Mouse (Mus musculus) adrenal gland (tissue): ENCODE results near the gene Txnrd1.

Experiments used
- intact Hi-C: fragments of 180-260 bp; cut with DNase I; formaldehyde crosslinking; loops from one replicate; pipeline ENCODE4 v1.15.1; 2025

Txnrd1 gene

DNA sequence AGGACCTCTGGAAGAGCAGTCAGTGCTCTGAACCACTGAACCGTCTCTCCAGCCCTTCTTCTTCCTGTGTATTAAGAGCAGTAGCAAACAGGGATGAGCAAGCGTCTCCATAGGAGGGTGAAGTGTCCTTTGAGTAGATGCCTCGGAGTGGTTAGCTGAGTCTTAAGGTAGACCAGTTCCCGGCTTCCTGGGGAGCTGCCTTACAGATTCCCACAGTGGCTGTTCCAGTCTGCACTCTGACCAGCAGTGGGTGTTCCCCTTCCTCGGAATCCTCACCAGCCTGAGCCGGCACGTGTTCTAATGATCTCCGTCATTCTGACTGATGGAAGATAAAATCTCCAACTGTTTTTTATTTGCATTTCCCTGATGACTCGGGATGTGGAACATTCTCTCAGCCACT, 17.3 kb upstream of the Txnrd1 start:
- intact Hi-C loops = loop anchor here (5.0 kb wide), 1 partner anchor 36 kb away; no protein-coding TSS in a partner anchor

DNA sequence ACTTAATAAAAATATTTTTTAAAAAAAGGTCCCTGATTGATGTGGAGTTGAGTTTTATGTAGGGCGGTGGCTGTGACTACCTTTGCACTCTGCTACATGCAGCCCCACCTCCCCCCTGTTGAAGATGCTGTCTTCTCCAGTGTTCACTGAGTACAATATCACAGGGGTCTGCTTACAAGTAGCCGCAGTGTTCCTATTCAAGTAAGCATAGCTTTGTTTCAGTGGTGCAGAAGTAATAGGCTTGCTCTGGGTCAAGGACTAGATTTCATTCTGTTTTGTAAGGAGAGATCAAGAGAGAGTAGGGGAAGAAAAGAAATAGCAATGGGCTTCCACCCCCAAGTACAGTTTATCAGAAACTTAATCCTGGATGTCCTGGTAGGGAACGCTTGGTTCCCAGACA, 16.2 kb upstream of the Txnrd1 start:
- intact Hi-C loops = loop anchor here (5.0 kb wide), 1 partner anchor 35 kb away; no protein-coding TSS in a partner anchor

DNA sequence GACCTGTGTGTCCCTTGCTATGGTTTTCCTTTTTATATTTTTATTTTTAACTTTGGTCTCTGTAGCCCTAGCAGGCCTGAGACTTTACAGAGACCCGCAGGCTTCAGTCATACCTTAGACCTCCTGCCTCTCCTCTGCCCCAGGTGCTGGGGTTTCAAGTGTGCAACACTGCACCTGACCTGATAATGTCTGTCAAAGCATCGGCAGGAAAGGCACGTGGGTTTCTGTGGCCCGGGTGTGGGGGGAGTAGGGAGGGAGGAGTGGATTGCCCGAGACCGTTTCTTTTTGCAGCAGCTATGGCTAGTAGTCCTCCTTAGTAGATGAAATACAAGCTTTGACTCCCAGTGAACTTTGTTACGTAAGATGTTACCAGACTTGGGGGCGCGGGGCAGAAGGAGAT, 15.8 kb upstream of the Txnrd1 start:
- intact Hi-C loops = loop anchor here (5.0 kb wide), 1 partner anchor 34 kb away; no protein-coding TSS in a partner anchor

DNA sequence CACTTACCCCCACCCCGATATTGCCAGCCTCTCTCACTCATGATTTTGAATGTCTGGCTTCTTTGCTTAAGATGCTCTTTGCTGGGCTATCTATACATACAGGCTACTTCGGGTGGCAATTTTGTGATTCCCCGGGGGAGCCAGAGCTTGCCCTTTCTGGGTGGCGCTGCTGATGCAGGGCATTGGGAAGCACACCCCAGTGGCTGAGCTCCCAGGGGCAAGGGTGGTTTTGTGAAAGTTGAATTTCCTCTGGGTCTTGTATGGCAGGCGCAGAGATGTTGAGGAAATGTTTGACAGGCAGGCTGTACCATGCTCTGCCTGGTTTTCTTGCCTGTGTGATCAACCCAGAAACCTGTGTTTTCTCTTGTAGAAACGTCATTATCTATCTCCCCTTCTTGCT, 15.1 kb upstream of the Txnrd1 start:
- intact Hi-C loops = loop anchor here (5.0 kb wide), 1 partner anchor 34 kb away; no protein-coding TSS in a partner anchor

DNA sequence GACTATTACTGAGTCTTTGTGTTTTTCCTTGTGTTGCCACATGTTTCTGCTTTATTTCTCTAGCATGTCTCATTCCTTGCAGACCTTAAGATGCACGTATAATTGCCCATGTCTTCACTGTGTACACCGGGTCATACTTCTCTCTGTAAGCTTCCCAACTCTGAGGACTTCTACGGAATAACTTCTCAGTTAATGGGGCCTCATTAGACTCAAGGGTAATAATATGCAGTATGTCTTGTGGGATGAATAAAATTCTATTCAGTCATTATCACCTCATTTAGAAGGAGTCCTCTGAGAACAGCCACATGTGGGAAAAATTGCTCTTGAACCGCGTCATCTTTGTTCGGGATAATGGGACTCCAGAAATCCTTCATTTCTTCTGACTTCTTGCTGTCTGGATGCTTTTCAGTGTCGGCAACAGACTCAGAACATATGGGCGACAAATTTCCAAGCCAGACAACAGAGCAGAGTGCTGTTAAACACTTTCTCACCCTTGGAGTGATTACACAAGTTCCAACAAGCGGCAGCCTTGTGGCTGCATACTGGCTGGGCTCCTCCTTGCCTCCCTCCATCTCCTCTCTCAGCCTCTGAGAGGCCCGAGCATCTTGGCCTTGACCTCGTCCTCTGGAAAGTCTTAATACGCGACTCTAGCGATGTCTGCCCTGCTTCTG, 10.5 kb upstream of the Txnrd1 start:
- intact Hi-C loops = no loop called here

DNA sequence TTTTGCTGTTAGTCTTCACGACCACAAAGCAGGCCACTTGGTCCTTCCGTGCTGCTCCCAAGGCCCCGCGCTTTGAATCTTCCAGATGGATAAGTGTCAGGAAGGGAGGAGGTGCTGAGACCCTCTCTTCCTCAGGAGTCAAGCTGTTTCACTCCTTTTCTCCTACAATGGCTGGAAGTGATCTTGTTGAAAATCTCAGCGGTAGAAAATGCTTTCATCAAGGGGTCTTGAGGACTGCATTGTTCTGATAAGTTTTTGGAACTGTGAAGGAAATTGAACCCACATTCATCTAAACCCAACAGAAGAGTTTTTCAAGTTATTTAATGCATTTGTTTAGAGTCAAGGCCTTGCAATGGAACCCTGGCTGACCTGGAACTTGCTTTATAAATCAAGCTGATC, 10.0 kb upstream of the Txnrd1 start:
- intact Hi-C loops = no loop called here

DNA sequence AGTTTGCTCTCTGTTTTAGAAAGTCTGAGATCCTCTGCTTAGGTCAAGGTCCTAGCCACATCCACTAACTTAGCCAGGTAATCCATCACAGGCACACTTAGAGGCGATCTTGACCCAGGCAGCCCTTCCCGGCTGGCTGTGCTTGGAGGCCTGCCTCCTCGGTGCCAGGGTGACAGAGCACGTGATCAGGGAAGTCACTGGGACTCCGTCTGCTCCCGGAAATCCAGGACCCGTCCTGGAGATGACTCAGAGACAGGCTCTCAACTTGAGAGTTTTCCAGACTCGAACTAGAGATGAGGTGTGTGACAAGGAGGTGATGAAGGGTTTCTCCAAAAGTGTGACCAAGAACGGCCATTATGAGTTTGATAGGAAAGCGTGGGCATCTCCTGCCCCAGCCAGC, 9.2 kb upstream of the Txnrd1 start:
- intact Hi-C loops = no loop called here

DNA sequence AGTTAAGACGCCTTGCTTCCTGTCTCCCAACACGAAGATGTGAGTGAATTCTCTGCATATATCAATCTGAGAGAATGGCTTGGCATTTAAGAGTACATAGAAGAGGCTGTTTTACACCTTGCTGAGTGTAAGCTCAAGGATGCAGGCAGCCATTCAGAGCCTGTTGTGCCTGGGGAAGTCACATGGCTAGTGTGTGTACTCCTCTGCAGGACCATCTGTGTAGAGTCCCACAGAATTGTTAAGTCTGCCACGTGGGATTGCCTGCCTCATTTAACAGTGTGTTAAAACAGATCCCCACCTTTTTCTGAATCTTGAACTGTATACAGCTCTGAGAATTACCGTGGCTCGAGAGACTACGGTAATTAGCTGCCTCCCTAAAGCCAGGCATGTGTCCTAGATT, 7.2 kb upstream of the Txnrd1 start:
- intact Hi-C loops = no loop called here

DNA sequence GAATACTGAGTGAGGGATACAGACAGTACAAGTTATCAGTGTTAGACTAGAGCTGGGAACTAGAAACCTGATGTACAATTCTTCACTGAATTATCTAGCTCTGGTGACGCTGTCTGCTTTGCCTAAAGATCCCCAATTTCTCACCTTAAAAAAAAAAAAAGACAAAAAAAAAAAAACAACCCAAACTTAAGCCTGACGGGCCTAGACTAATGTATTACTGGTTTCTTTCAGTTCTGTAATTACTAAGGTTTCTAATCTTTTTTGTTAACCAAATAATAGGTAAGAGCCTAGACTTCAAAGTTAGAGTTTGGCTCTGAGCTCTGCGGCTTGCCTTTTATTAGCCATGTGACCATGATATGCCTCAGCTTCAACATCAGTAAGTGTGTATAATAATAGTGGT, 2.1 kb downstream of the Txnrd1 start:
- intact Hi-C loops = no loop called here

DNA sequence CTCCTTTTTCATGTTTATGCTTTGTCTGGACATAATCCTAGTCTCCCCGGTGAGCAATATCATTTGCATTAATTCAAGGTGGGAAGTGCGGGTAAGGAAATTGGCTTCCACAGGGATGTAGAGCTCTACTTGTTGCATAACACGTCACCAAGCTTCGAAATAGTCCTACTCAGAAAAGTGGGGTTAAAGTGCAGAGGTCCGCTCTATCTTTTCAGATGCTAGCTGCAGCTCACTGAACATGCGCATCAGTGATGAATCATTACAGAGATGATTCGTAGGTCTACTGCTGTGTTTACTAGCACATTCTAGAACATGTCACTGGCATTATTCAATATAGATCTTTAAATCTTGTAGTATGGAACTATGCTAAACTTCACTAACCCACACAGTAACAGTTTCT, 4.6 kb downstream of the Txnrd1 start:
- intact Hi-C loops = no loop called here

DNA sequence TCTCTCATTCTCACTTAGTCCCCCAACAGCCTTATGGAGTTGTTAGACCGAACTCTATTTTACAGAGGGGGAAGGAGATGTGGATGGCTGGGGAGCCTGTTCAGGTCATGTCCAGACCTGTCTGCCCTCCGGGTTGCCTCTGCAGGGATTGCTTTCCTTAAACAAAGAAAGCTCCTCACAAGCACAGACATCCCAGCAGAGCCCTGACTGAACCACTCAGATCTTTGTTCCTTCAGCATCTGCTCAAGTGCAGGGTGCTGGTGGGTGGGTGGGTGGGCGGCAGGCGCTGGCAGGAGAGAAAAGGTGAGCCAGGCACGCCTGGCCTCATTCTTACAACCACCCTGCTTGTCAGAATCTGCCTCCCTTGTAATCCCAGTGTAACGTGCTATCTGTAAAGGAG, 10.3 kb downstream of the Txnrd1 start:
- intact Hi-C loops = no loop called here

DNA sequence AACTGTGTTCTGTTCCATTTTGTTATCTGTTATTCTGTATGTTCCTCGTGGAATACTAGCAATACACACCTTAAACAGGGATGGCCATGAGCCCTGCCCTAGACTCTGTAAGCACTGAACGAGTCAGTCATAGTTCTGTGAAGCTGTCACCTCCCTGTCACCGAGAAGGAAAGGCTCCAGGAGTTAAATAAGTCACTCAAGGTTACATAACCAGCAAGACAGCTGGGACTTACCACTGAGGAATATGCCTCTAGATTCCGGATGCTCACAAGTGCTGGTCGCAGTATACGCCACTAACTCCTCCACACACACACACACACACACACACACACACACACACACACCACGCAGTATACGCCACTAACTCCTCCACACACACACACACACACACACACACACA, 11.0 kb downstream of the Txnrd1 start:
- intact Hi-C loops = no loop called here

DNA sequence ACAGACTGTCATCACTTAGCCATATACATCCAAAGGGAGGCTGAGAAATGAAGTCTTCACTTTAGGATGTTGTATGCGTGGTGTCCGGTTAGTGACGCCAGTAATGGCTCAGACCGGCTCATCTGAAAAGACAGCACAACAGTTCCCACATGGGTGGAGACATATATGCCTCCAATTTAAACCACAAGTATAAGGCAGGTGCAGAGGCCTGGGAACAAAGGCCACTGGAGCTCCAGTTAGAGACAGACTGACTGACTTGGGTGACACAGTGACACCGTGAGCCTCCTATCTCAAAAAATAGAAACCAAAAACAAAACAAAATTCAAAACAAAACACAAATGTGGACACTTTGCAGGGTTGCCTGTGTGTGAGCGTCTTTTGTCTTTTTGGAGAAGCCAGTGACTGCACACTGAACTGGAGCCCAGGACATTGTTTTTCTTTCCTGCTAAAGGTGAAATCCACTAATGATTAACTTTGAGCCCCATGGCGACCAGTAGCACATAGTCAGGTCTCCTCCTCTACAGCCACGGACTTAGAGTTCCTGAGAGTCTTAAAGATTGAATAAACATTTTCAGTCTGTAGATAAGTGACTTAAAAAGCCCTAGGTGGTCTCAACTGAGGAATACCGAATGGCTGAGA, 14.2 kb downstream of the Txnrd1 start:
- intact Hi-C loops = no loop called here

DNA sequence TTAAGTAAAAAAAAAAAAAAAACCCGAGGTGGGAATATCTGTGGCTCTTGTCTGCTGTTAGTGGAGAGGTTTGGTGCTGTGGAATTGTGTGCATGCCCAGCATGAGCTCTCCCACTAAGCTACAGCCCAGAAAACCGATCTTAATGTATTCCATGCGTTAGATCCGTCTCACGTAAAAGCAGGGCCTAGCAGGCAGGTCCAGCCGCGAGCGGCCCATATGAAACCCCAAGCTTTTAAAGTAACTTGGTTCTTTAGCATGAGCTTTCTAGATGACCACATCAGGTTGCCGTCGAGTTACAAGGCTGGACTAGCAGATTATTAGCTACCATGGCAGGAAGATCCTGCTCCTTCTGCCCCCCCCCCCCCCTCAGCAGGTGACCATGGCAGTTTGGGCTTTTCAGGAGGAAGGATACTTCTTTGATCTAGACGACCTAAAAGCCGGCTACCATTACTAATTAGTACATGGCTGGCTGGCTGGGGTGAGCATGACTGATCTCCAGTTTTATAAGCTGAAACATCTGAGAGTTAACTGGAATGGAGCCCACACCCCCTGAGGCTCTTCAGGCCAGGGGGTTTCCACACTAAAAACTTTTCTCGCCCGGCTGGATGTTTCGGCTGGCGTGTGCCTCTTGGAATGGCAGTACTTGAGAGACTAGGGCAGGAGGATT, 16.1 kb downstream of the Txnrd1 start:
- intact Hi-C loops = loop anchor here (5.0 kb wide), 1 partner anchor 33 kb away; no protein-coding TSS in a partner anchor

DNA sequence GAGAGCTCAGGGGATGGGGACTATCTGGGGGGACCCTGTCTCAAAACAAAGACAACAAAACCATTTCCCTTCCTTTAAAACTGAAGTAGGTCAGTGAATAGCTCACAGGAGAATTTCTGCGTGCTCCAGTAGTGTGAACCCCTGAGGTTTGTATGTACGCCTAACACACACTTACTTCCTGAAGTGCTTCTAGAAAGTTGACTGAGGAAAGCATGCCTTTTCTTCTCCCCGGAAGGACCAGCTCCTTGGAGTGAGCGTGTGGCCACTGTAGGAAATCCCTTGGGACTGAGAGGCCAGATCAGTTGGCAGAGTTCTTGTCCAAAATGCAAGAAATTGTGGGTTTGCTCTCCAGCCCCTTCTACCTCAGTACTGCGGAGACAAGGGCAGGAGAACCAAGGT, 16.6 kb downstream of the Txnrd1 start:
- intact Hi-C loops = loop anchor here (5.0 kb wide), 1 partner anchor 33 kb away; no protein-coding TSS in a partner anchor

DNA sequence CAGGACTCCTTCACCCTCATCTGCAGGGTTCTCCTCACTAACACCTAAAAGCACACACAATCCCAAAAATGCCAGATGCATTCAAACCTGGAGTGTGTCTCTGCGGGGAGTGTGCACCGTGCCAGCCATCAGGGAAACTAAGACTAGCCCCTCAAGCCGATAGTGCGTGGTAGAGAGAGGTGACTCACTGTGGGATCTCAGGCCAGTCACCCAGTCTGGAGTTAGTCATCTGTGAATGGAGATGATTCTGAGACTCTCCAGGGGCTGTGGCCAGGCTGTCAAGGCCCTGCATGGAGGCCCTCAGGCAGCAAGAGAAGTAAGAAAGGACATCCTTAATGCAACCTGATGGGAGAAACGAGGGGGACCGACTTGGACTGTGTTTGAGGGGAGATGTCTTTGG, 18.0 kb downstream of the Txnrd1 start:
- intact Hi-C loops = loop anchor here (5.0 kb wide), 1 partner anchor 34 kb away; no protein-coding TSS in a partner anchor

DNA sequence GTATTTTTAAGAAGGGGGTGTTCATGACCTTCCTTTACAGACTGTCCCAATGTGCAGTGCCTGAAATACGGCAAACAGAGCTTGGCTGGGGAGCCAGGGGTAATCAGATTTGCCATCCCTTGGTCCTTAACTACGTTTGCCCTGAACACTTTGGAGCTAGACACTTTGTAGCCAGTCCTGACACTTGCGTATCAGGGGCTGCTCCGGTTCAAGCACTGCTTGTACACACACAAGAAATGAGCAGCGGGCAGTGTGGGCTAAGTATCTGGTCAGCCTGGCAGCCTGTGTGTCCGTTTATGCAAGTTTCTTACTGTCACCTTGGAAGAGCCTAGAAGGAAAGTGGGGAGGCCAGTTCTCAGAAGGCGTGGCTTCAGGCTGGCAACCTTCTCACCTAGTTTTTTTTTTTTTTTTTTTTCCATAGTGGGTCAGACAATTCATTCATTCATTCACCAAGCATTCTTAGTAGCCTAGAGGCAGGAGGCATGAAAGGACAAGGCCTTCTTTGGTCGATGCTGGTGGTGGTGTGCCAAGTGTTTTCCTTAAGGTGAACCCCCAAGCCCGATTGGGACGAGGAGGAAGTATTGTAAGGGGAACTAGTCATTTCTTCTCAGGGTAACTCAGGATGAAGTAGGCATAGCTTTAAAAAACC, 24.4 kb downstream of the Txnrd1 start:
- intact Hi-C loops = loop anchor here (5.0 kb wide), 1 partner anchor 34 kb away; no protein-coding TSS in a partner anchor

DNA sequence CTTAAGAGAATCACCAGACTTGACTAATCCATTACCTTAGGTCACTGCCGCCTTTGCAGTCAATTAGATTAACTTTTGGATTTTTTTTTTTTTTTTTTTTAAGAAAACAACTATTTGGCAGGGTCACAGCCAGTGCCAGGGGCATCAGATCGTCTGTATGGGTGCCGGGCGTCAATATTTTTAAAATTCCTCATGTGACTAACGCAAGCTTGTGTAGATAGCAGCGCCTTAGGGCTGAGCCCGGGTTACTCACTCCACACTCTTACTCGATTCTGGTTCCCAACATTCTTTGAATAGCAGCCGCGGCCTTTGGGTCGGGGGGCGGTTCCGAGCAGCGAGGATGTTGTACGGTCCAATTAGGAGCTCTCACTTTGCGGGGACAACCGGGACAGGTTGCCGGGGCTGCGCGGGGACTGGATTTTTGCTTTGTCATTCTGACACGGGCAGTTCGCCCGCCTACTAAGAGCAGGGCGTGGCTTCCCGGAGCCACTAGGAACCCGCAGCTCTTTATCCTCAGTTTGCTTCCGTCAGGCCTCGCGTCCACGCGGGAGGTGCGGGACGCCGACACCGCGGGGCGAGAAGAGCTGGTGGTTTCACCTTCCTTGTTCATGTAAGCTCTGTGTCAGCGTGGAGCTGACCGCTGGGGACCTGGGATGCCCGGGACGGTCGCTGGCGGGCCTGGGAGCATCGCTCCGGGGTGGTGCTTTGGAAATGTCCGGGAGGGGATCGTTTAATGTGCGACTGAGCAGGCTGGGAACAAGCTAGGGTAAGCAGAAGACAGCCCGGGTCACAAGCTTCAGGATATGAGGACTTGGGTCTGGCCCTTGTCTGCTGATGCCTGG, 25.2 kb downstream of the Txnrd1 start:
- intact Hi-C loops = loop anchor here (5.0 kb wide), 1 partner anchor 33 kb away; no protein-coding TSS in a partner anchor

DNA sequence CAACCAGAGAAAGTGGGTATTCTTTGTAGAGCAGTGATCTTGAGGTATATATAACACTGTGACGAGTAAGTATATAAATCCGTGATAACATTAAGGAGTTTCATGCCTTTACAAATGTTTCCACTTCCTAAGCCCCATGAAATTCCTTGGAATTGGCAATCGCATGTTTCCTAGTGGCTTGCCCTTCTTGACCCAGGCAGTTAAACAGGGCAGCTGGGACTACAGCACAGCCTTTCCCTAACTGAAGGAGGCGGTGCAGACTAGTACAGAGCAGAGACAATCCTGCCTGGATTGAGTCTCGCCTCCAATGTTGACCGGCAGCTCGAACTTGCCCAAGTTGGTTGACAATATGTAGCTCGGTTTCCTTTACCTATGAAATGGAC, 25.8 kb downstream of the Txnrd1 start:
- intact Hi-C loops = loop anchor here (5.0 kb wide), 1 partner anchor 33 kb away; no protein-coding TSS in a partner anchor

DNA sequence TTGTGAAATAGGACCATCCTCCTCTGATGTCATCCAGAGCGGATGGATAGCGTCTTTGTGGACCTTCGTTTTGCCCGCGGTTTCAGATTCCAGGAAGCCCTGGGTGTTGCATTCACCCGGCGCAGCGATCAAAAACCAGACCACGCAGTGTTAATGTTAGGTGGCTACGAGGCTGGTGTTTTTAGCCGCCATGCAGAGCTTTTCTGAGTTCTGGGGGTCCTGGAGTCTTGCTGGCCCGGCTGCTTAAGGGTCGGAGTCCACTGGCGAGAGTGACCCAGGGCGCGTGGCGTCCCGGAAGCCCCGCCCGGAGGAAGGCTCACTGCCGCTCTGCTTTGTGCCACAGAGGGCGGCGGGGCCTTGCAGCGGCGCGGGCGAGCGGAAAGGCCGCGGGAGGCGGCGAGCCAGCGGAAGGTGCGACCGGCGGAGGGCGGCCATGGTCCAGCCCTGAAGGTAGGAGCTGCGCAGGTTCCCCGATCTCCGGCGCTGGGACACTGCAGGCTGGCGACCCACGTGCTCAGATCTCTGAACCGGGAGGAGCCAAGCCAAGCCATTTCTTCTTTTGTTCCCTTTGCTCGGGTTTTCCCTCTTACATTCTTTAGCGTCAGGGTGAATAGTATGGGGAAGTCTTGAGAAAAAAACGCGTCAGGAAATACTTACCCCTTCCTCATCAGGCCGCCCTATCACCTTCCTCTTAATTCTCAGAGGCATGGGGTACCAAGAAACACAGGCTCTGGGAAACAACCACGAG, 26.6 kb downstream of the Txnrd1 start:
- intact Hi-C loops = no loop called here
